Mouse (Mus musculus) heart, adult 8-10 months (tissue): ENCODE measurements around the gene Sh3rf1. TPM values are rescaled to one million over a fixed set of nuclear protein-coding genes. Genes with fewer than 3 reads are reported as not detected.
A peak's percentile ranks its signal among the peaks of the same experiment; 100 is the strongest.

ENCODE experiments used
- DNase-seq: peaks from one replicate; pipeline ENCODE4 v3.0.0; 2022; ENCODE audit warnings: low spot score
- total RNA-seq, 4 experiments: library from RNA; stranded (reverse); gene quantifications; 2 replicates each; pipeline ENCODE4 v1.2.4; 2022

The Sh3rf1 gene
- total RNA-seq, 4 experiments from 2014 or later = 4.7 to 6.4 (median 5.5) TPM

- no peak for DNase-seq
These were observed 98.1 kb downstream of the Sh3rf1 start for GRCm38 (mm10) chr8:61321780-61322179.

DNA sequence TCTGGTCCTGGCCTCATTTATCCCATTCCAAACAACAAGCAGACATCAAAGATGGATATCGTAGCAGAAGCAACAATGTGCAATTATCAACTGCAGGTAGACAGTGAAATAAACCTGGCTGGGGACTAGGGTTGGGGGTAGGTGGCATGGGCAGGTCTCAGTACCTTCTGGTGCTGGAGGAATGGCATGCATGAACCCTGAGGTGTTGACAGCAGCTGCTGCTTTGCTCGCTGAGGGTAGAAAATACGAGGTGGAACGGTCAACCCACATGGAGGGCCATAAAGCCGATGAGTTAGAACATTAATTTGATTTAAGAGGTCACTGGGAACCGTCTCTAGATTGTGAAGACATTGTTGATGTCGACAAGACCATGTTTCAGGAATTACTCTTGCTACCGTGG lies 98.8 kb downstream of the Sh3rf1 start:
- no peak for DNase-seq

DNA sequence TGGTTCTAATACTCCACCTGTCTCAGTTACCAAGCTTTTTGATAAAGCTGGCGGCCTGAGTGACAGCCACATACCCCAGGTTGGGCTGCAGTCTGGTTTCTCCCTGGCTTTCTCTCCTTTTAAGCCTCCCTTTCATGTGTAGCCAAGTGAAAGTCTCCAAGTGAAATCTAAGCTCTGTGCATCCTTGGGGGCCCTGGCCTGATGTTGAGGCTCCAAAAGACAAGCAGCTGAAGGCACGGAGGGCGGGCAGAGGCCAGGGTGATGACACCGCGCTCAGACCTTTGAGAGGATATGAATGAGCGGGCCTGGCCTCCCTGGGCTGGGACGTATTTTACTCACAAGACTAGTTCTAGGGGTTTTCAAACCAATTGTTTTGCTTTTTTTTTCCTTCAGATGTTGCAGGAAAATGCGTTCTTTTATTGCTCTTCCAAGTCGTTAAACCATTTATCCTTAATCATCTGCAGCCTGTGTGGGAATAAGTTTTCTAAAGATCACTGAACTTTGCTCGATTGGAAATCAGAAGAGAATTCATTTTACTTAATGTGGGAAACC lies 100.8 kb downstream of the Sh3rf1 start:
- no peak for DNase-seq

GRCm38 (mm10) chr8:61325014-61325715 lies 101.5 kb downstream of the Sh3rf1 start:
- DNase-seq = no peak

DNA sequence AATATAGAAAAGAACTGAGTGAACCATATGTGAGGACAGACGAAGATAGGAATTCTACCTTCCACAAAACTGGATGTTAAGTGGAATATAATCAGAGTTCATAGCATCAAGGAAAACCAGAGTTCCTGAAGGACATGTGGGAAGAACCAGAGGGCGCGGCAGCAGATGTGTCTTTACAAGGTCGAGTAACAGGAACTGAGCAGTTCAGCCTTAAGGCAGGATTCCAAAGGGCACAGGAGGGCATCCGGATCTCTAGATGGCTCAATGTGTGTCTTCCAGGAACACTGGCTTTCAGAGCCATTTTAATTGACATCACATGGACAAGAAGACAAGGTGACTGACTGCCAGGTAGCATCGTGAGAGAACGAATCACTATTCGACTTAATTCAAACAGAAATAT lies 102.6 kb downstream of the Sh3rf1 start:
- DNase-seq = no peak

DNA sequence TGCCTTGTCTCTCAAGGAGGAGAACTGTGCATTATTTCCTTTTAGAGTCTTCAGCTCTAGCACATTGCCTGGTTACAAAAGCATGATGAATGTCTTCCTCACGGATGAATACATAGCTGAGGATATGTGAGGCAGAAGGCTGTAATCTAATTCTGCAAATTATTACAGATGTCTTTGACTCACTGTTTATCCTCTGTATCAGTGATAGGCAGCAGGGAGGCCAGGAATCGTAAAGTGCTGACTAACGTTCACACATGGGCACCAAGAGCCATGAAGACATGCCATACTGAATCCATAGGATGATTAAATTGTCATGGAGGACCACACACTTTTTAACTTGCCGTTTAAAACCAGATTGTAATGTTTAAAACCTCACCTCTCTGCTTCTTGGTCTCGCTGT lies 103.7 kb downstream of the Sh3rf1 start:
- DNase-seq = no peak

DNA sequence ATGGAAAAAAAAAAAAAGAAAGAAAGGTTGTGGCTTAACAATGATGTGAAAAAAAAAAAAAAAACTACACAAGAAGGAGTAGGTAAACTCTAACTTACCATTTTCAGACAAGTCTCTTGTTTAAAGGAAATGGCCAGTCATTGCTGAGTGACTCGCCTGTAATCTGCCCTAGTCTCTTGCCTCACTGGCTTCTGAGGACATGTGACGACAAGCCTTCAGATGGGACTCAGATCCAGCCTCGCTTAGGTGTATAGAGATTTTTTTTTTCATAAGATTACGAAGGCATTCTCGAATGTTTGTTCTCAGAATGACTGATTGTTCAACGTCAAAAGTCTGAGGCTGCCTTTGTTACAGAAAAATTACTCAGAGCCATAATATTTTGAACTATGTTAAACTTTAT lies 116.0 kb downstream of the Sh3rf1 start:
- DNase-seq = no peak

DNA sequence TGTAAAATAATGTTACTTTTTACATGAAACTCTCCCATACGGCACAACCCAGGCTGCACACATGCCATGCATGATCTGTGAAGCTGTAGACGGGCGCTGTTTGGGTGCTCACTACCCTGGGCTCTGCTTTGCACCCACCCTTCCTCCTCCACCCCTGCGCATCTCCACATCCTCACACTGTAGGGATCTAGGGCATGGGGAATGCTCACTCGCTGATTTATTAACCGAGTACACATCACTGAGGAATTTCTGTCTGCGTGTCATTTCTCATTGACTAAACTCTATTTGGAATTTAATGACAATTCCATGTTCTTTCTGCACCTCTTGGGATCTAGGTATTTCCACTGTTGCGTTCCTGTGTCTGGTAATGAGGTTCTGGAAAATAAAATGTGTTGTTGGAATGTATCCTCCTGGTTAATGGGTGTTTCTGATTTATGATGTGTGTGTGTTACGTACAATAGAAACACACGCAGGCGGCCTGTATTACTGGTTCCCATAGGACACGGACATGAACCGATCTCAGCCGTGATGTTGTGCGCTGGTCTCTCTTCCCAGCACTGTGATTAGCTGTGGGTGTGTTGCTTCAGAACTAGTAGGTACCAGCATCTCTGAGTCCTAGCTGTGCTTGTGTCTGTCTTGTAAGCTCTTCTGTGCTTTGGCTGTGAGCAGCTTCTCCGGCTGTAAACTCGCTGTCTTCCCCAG lies 116.8 kb downstream of the Sh3rf1 start:
- no peak for DNase-seq

DNA sequence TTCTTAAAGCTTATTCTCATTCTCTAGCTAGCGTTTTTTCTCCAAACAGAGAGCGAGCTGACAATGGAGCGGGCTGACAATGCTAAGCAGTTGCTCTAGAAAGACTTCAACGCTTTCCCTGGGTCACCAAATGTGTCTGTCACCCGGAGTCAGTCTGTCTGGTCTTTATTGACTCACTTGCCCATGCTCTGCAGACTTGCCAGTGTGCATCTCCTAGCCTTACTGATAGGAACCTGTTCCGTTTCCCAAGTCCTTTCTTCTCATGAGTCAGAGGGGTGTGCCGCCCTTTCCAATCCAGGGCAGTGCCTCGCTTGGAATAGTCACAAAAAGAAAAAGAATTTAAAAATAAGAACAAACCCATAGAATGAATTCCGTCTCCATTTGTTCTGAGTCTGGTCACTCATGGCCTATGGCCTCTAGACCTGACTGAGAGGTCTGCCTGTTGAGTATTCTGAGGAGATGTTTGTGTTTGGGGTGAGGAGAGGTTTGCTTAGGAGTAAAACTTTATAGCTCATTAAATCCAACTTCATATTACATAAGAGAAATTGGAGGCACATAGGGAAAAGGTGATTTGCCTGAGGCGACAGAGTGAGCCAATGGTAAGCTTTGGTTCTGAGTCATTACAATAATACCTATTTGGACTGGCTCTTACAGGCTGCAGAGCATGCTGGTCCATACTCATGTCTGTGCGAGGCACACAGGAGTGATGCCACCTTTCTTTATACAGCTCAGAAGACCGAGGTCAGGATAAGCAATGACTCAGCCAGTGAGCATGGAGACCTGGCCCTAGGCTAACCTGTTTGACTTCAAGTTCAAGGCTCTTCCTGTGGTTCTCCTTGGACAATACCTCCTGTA lies 118.1 kb downstream of the Sh3rf1 start:
- DNase-seq = no peak

DNA sequence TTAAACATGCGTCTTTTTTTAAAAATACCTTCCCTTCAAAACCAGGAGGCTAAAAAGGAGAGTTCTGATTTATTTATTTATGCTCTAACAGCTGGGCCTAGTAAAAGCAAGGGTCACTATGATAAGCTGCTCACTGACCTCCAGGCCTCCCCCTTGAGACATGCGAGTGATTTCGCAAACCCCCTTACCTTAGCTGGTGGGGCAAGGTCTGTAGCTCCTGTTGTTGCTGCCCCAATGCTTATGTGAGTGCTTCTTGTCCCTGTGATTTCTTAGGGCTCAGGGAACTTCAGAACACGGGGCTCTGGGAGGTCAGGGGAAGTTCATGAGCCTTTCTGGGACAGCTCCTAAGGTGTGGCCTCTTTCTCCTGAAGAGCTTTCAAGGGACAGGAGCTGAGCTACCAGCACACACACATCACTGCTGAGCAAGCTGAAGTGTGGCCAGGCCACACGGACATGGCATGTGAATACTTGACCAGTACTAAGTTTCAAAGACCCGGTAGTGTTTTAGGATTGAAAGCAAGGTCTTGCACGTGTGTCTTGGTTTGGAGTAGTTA lies 118.9 kb downstream of the Sh3rf1 start:
- no peak for DNase-seq

DNA sequence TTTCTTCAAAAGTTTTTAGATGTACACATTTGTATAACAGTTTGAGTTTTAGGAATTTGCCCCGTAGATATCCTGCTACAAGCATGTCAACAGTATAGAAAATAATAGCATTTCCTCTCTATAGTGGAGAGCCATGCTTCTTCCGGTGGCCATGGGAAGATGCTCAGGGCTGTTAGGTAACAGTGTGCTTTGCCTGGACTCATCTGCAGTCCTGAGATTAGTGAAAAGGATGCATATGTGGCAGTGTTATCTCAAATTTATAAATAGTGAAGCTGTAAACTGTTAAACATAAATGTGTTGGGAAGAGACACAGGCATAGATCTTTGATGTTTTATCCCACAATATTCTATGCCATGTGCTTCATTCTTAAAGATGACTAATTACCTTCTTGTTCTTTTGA lies 120.8 kb downstream of the Sh3rf1 start:
- no peak for DNase-seq

DNA sequence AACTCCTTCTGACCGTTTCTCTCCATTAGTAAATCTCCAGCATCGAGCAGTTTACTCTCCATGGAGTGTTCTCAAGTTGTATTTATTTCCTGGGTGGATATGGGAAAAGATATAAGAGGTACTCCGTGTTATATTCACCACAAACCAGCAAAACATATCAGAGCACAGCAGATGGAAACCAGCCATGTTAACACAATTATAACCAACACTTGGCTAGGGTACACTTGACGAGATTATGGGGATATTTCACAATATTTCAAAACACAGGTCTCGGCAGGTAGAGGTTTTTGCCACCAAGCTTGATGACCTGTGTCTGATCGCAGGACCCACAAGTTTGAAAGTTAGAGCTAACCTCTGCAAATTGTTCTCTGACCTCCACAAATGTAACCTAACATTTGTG lies 123.3 kb downstream of the Sh3rf1 start:
- no peak for DNase-seq

GRCm38 (mm10) chr8:61347526-61347925 lies 123.9 kb downstream of the Sh3rf1 start:
- DNase-seq = no peak

DNA sequence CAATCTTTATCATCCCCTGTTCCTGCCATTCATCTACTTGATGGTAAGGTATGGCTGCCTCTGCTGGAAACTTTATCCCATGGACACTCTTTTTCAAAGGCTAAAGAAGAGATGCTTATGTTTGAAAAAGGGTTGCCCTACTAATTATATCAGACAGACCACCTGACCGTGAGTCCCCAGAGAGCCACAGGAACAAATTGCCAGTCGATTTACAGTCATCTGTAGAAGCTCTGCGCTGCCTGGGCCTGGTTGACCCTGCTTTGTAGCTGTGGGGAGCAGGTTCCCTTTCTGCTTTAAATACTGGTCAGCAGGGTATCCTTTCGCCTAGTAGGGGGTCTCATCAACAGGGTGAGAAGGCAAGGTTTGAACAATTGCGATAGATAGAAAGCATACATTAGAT lies 124.4 kb downstream of the Sh3rf1 start:
- no peak for DNase-seq

DNA sequence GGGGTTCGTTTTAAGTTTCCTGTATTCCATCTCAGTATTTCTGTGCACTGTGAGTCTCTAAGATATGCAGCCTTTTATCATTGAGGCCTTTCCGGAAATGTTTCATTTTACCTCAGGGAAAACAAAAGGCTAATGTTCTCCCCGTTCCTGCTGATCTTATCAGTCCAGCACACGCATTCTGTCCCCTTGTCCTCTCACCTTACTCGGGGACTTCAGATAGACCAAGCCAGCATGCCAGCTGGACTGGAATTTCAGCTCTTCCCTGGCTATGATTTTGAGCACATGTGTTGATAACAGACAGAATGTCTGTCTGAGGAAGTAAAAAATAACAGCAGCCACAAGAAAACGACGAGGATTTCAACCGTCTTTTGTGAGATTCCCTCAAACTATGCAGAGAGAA lies 124.8 kb downstream of the Sh3rf1 start:
- no peak for DNase-seq

GRCm38 (mm10) chr8:61350443-61350842 lies 126.8 kb downstream of the Sh3rf1 start:
- no peak for DNase-seq

GRCm38 (mm10) chr8:61351638-61352037 lies 128.0 kb downstream of the Sh3rf1 start:
- DNase-seq = no peak

GRCm38 (mm10) chr8:61355503-61355902 lies 131.8 kb downstream of the Sh3rf1 start:
- peak; percentile 12 for DNase-seq

GRCm38 (mm10) chr8:61359004-61359403 lies 135.3 kb downstream of the Sh3rf1 start:
- DNase-seq = no peak

GRCm38 (mm10) chr8:61359851-61360272 lies 136.2 kb downstream of the Sh3rf1 start:
- no peak for DNase-seq

DNA sequence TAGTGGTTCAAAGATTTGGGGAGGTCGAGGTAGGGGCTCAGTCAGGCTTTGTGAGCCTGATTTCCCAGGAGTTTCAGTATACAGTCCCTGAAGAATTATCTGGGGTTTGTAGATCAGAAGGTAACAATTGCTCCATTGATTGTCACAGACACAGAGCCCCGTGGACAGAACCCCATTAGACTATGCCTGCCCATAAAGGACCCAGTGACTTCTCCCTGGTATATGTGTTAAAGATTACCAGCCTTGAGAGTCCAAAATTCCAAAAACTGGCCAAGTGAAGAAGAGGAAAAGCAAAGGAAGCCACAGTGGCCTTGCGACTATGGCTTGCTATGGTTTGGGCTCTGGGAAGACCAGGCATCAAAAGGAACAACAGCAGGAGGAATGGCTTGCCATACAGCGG lies 136.7 kb downstream of the Sh3rf1 start:
- no peak for DNase-seq

GRCm38 (mm10) chr8:61361476-61361875 lies 137.8 kb downstream of the Sh3rf1 start:
- no peak for DNase-seq
